In genomic region chr8:107503354-107503753, GRCm38 (mm10) we compare ENCODE assay signal across 8 mouse cellular contexts.
DNase-seq lines count a peak whose midpoint lies in the region; ATAC-seq lines count a peak whose summit lies in the region.

No protein-coding gene starts in this region.

- no peak overlapping the region for H3K9ac ChIP-seq in embryonic facial prominence, embryonic 15.5 days
- H3K9ac ChIP-seq in kidney, embryonic 14.5 days (ENCODE audit: low read depth, low read length), result no peak overlapping the region
- H3K9ac ChIP-seq in midbrain, embryonic 14.5 days (replicated peaks; ENCODE audit: low read length), result no peak overlapping the region

- H3K9me3 ChIP-seq in embryonic facial prominence, embryonic 15.5 days (replicated peaks), result no peaks in the 10 kb centered on the region
- H3K9me3 ChIP-seq in kidney, embryonic 14.5 days (ENCODE audit: control insufficient read depth, low read length), result no peaks in the 10 kb centered on the region
- no peaks in the 10 kb centered on the region for H3K9me3 ChIP-seq in midbrain, embryonic 14.5 days (ENCODE audit: control insufficient read depth, low read length)

- H3K4me1 ChIP-seq in embryonic facial prominence, embryonic 15.5 days, result peaks cover 26% of the 10 kb centered on the region
- peaks cover 8% of the 10 kb centered on the region; the same call in 1 of the 2 replicates for H3K4me1 ChIP-seq in kidney, embryonic 14.5 days (ENCODE audit: control insufficient read depth, insufficient read depth, low read length)
- H3K4me1 ChIP-seq in midbrain, embryonic 14.5 days (ENCODE audit: control insufficient read depth, insufficient read depth, low read length), result no peaks in the 10 kb centered on the region

- peak overlapping the region; percentile 58 for H3K27ac ChIP-seq in embryonic facial prominence, embryonic 15.5 days (replicated peaks)
- H3K27ac ChIP-seq in kidney, embryonic 14.5 days (ENCODE audit: low read depth, low read length), result peak overlapping the region; percentile 42; the same call in 1 of the 2 replicates
- peak overlapping the region; percentile 32; the same call in 1 of the 2 replicates for H3K27ac ChIP-seq in midbrain, embryonic 14.5 days (replicated peaks; ENCODE audit: low read depth, low read length)

- H3K4me2 ChIP-seq in embryonic facial prominence, embryonic 15.5 days (replicated peaks), result no peak overlapping the region
- H3K4me2 ChIP-seq in kidney, embryonic 14.5 days (replicated peaks; ENCODE audit: low read depth, low read length), result no peak overlapping the region
- no peak overlapping the region for H3K4me2 ChIP-seq in midbrain, embryonic 14.5 days (ENCODE audit: low read length)

- H3K4me3 ChIP-seq in embryonic facial prominence, embryonic 15.5 days (replicated peaks), result no peak overlapping the region
- no peak overlapping the region for H3K4me3 ChIP-seq in kidney, embryonic 14.5 days (ENCODE audit: low read length)
- no peak overlapping the region for H3K4me3 ChIP-seq in midbrain, embryonic 14.5 days (replicated peaks; ENCODE audit: low read depth, low read length)

- 14% methylated on average over 6 of the region's 6 CpGs for WGBS in embryonic facial prominence, embryonic 15.5 days
- 10% methylated on average over 6 of the region's 6 CpGs for WGBS in kidney, embryonic 14.5 days
- WGBS in midbrain, embryonic 14.5 days, result 12% methylated on average over 6 of the region's 6 CpGs

- H3K36me3 ChIP-seq in embryonic facial prominence, embryonic 15.5 days, result peaks cover 9% of the 10 kb centered on the region; the same call in 1 of the 2 replicates
- peaks cover 9% of the 10 kb centered on the region; the same call in 1 of the 2 replicates for H3K36me3 ChIP-seq in kidney, embryonic 14.5 days (ENCODE audit: control insufficient read depth, insufficient read depth, low read length)
- H3K36me3 ChIP-seq in midbrain, embryonic 14.5 days (ENCODE audit: control insufficient read depth, insufficient read depth, low read length), result peaks cover 17% of the 10 kb centered on the region

- DNase-seq in heart, adult 11 months, result peak; percentile 84
- DNase-seq in heart, postnatal 4 days, result no peak
- peak; percentile 23 for DNase-seq in midbrain, embryonic 14.5 days
- no peak for DNase-seq in urinary bladder, adult 18-20 months (ENCODE audit: low spot score in 2 of 2)
- DNase-seq in layer of hippocampus, adult 9-10 months (ENCODE audit: low spot score), result no peak
- DNase-seq in urinary bladder, postnatal 25 days (ENCODE audit: low spot score), result no peak

- no peaks in the 10 kb centered on the region for H3K27me3 ChIP-seq in embryonic facial prominence, embryonic 15.5 days
- H3K27me3 ChIP-seq in kidney, embryonic 14.5 days (ENCODE audit: control insufficient read depth, insufficient read depth, low read length), result no peaks in the 10 kb centered on the region
- no peaks in the 10 kb centered on the region for H3K27me3 ChIP-seq in midbrain, embryonic 14.5 days (ENCODE audit: control insufficient read depth, insufficient read depth, low read length)

- peak; percentile 80 for ATAC-seq in embryonic facial prominence, embryonic 15.5 days (ENCODE audit: insufficient number of reproducible peaks, low FRiP score, low TSS enrichment, low read depth)
- peak; percentile 72; the same call in 1 of the 2 replicates for ATAC-seq in kidney, embryonic 14.5 days (ENCODE audit: low FRiP score, low TSS enrichment)
- ATAC-seq in midbrain, embryonic 14.5 days (ENCODE audit: low FRiP score, low TSS enrichment), result no peak; the same call in 1 of the 2 replicates

Comparison
In these comparisons a context has a peak if more than half of its experiments do, and no peak if none do; other contexts are left out.
1. DNase-seq: peak in heart, adult 11 months (single experiment) and midbrain, embryonic 14.5 days (single experiment); none in heart, postnatal 4 days (single experiment), urinary bladder, adult 18-20 months (0 of 2), layer of hippocampus, adult 9-10 months (single experiment) and urinary bladder, postnatal 25 days (single experiment).
2. Peak in every context shown above with its lines, with median percentiles within 50 percentile points of each other: H3K27ac ChIP-seq.